Mouse (Mus musculus) frontal cortex, postnatal 14 days (tissue): ENCODE data around the gene Pdx1.

Experiments
- DNase-seq, 2 experiments: peaks; one replicate each; pipeline ENCODE4 v3.0.0; 2022; ENCODE audit warnings: low spot score in 2 of 2

Pdx1 gene

GRCm38 (mm10) chr5:147269926-147270672 is at the start of gene Pdx1:
Gene Pdx1, plus strand, starts transcription at chr5:147269959.
- DNase-seq = no peak

DNA sequence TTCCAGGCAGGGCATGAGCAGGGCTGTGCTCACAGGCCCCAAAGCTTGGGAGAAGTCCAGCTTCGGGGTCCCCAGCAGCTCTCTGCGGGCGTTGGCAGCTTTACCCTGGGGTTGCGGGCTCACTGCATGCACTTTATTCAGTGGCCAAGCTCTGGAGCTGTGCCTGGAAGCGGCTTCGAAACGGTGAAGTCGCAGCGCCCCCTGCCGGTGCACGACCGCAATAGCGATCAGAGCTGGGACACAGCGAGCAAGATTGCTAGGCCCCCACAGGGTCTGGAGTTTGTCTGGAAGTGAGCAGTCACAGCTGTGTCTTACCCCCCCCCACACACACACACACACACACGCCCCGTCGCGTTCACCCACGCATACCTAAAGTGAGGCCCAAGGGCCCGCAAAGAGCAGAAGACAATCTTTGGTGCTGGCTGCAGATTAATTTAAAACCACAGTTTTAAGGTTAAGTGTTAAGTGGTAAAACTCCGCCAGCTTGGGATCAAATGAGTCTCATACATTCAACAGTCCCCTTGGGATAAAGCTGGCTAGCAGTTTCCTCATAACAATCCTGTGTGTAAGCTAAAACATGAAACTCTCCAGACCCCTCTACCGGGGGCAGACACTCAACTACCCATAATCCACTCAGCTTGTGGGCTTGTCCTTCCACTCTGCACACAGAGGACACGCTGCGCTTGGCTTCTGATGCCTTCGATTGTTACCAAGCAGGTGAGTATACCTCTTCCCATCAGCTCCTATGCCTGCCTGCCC is 42.2 kb upstream of the Pdx1 start:
- DNase-seq = peak; percentile 52 to 76

- no peak for DNase-seq
Observed at GRCm38 (mm10) chr5:147235406-147236309, 34.1 kb upstream of the Pdx1 start.

DNA sequence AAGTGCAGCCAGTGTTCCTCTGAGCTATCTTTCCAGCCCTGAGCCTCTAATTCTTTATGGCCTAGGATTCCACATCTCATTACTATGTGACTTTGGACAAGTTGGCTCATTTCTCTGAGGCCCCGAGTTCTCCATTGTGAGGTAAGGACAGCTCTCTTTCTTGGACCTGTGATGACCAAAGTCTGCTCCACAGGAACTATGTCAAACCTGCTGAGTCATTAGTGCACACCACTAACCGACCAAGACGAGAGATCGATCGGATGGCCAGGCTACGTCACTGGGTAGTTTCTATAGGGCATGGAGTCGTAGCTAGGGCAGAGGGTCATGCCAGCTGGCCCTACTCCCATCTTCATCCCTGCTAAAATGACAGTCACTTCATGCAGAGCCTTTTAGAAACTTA is 25.9 kb upstream of the Pdx1 start:
- DNase-seq = no peak

DNA sequence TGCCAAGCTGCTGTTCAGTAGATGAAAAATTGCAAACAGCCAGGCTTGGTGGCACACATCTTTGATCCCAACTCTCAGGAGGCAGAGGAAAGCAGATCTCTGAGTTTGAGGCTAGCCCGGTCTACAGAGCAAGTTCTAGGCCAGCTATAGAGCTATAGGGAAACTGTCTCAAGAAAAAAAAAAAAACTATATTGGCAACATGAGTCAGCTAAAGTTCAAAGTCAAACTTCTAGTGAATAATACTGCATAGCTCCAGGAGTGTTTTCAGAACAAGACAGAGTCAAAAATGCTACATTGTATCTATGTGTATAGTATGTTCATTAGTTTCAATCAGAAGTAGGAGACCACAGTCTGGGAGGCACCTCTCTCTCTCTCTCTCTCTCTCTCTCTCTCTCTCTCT is 9.6 kb upstream of the Pdx1 start:
- DNase-seq = no peak

- DNase-seq = no peak
Observed at GRCm38 (mm10) chr5:147260778-147261177, 9.0 kb upstream of the Pdx1 start.

- DNase-seq = no peak
Observed at GRCm38 (mm10) chr5:147261899-147262541, 7.7 kb upstream of the Pdx1 start.

DNA sequence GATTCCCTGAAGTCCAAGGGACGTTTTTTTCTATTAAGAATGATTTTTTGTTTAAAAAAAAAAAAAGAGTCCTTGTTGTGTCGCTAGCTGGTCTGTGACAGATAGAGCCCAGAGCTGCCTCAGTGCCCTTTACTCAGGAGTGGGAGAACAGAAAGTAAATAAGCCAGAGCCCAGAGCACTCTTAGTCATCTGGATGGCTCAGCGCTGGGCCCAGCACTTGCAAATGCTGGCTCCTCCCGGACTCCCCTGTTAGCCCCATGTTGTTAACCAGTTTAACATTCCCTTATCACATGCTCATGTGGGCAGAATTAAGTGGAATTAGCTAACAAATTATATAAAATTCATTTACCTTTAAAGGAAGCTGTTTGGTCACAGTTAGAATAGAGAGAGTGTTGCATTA is 5.8 kb upstream of the Pdx1 start:
- DNase-seq = no peak

DNA sequence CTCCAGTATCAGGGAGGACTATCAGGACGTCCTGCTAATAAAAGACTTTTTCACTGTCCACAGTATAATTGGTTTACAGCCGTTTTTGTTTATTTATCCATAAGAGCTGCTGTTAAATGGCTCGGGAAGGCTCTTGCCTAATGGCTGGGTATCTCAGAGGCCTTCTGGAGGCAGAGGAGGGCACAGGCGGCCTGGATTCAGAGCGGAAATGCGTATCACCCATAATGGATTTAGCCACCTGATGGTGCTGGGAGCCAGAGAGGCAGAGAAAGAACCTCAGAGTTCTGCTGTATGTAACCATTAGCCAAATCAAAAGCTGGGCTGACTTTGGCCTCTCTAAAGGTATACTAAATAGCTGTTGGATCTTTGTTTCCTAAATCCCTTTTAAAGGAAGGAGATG is 2.3 kb upstream of the Pdx1 start:
- DNase-seq = no peak

GRCm38 (mm10) chr5:147268728-147269127 is 1.0 kb upstream of the Pdx1 start:
- DNase-seq = no peak

DNA sequence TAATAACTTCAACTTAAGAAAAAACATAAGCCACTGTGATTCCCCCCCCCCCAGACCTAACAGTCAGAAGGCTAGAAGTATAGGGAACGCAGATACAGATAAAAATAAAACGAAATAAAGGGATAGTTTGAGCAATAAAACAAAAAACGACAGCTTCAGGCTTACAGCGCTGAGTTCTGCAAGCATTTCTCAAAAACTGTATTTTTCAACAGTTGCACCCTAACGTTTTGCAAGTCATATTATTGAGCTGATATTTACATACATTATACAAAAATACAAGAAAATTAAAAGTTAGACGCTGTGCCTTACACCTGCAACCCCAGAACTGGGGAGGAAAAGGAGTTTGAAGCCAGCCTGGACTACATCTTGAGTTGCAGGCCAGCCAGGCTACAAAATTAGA is 388 bp upstream of the Pdx1 start:
- DNase-seq = no peak

- no peak for DNase-seq
Observed at GRCm38 (mm10) chr5:147270673-147271655, 1.2 kb downstream of the Pdx1 start.

DNA sequence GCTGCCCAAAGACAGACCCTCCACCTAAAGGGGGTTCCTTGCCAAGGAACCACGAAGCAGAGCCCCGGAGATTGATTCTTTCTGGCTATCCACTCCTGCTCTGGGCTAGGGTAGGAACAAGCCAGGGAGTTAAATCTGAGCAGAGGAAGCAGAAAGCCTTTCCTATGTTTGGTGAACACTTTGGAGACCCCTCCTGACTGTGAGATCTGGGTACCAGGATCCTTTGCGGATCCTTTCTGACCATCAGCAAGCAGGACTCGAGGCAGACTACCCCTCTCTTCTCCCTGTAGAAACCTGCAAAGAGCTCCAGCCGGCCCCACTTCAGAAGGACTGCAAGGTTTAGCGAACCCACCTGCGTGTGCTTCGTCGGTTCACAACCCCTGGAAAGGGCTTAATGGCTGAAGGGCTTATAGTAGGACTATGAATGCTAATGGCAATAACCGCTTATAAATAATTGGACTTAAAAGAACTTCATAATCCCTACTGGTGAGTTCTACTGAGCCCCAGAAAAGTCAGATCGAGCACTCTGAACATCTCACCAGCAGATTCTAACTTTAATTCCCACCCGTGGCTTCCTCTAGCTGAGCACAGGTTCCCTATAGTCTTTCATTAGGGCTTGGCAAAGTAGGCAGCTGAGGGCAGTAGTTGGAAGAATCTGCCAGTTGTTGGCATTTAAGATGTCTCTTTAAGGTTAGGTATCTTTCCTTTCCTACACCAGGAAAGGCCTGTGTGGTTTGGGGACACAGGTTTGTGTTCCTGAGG is 2.5 kb downstream of the Pdx1 start:
- DNase-seq = no peak

DNA sequence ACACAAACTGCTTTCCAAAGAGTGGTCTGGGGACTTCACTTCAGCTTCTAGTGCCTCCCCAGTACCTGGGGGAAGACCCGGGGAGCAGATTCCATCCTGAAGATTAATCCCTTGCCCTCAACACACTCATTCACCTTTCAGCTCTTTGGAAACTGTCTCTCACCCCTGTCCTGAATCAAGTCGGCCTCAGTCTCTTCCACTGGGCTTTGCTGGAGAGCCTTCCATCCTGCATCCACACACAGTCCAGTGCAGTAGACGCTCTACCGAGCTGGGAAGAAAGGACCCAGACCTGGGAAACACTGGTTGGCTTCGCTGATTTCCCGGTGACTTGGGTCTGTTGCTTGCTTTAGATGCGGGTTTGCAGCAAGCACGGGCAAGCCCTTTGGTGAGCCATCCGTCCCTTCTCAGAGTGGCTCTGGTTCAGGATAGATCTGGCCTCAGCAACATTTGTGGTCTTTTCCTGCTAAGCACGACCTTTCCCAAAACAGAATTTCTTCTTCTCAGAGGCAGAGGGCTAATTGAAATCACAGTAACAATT is 3.1 kb downstream of the Pdx1 start:
- DNase-seq = no peak

DNA sequence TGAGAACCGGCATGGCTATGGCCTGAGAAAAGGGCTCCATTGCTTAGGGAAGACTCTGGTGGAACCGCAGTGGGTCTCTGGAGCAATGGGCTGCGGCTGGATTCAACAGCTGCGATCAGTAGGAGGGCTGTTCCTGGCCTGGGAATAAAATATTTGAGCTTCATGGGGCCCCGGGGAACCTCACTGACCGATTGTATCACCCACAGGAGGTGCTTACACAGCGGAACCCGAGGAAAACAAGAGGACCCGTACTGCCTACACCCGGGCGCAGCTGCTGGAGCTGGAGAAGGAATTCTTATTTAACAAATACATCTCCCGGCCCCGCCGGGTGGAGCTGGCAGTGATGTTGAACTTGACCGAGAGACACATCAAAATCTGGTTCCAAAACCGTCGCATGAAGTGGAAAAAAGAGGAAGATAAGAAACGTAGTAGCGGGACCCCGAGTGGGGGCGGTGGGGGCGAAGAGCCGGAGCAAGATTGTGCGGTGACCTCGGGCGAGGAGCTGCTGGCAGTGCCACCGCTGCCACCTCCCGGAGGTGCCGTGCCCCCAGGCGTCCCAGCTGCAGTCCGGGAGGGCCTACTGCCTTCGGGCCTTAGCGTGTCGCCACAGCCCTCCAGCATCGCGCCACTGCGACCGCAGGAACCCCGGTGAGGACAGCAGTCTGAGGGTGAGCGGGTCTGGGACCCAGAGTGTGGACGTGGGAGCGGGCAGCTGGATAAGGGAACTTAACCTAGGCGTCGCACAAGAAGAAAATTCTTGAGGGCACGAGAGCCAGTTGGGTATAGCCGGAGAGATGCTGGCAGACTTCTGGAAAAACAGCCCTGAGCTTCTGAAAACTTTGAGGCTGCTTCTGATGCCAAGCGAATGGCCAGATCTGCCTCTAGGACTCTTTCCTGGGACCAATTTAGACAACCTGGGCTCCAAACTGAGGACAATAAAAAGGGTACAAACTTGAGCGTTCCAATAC is 4.7 kb downstream of the Pdx1 start:
- DNase-seq = no peak

- DNase-seq = no peak
Observed at GRCm38 (mm10) chr5:147275761-147276160, 6.0 kb downstream of the Pdx1 start.

DNA sequence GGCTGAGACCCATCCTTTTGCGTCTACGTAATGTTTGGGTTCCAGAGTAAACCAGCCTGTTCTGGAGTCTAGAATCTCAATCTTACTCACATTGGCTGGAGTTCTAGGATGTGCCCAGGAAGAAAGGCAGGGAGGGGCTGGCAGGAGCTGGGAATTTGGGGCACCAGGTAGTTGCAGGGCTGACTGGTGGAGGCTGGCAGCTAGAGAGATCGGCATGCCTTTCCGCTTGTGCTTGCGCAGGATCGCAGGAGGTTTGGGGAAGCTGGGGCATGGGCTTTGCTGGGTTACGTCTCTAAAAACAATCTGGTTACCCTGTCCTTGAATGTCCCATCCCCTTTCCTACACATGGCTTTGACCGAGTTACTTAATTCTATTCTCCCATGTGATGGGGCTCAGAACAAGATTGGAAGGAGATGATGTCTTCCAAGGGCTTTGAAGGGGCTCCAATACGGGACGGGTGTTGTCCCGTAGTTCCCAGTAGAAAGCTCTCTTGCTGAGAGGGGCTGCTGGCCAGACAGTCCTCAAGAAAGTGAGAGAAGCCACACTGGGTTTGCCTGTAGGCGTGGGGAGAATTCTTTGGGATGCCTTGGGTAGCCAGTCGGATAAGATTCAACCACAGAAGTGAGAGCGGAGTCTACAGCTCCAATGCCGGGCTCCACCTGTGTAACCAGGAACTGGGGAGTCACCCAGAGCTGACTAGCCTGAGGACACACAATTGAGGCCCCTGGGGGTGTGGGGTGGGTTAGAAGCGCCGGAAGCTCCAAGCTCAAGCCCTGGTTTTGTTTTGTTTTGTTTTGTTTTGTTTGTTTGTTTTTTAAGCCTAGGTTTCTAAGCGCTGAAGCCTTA is 7.2 kb downstream of the Pdx1 start:
- DNase-seq = no peak
